Mouse (Mus musculus) granulocyte monocyte progenitor cell, adult 5-6 weeks (primary cell): ENCODE measurements around the gene Mt3. TPM values are rescaled to one million over a fixed set of nuclear protein-coding genes. Genes with fewer than 3 reads are reported as not detected.
A peak's percentile ranks its signal among the peaks of the same experiment; 100 is the strongest.
"Not testable (repeated sequence)": the region's sequence is repeated elsewhere in the genome, so short reads cannot be mapped to it uniquely, and the experiment has no call there.

Source experiments
- ATAC-seq: replicated peaks from 2 replicates; pipeline ENCODE4 v1.8.0; 2016; ENCODE audit warnings: mild to moderate bottlenecking, moderate TSS enrichment, inconsistent platforms; ENCODE audit not compliant: poor library complexity, severe bottlenecking
- total RNA-seq, 2 experiments: library from RNA; stranded (forward) in 1 of 2; stranded (reverse) in 1 of 2; fragments of 200-712, 200-1000 nt in 1 of 2; fragments of >200 nt in 1 of 2; fragmentation: Nextera tagmentation in 1 of 2; gene quantifications; 2 replicates each; pipeline ENCODE4 v1.2.3; 2014 to 2017

The Mt3 gene
- total RNA-seq, 2 experiments from 2014 or later: not detected

DNA sequence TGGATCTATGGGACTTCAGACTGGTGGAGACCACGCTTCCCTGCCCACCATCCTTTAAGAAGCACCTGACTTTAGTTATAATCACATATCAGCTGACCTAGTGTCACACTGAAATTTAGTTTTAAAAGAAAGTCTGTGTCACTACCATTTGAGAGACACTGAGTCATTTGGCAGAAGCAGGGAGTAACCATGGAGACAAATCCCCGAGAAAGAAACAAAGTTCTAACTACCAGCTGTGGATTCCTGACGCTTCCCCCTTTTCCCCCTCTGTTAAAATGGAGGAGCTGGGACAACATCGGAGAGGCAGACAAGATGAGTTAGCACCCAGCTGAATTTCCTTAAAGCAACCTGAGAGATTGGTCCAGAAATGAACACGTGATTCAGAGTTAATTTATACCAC is 4.2 kb upstream of the Mt3 start:
- no peak for ATAC-seq

DNA sequence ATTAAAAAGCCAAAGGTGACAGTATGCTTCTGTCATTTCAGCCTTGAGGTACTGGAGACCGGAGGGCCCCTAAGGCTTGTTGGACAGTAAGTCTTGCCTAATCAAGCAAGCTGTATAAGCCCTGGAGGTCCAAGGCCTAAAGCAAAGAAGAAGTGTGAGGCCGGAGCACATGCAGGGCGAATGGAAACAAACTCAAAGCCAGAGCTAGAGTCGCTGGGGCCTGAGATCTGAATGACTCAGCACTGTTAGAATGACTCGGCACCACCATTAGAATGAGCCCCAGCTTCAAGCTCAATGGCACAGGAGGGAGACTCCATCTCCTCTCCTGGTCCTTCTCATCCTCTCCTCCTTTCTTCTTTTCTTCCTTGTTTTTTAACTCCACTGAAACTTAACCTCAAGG is 1.5 kb upstream of the Mt3 start:
- peak; percentile 43; the same call in 1 of the 2 replicates for ATAC-seq

DNA sequence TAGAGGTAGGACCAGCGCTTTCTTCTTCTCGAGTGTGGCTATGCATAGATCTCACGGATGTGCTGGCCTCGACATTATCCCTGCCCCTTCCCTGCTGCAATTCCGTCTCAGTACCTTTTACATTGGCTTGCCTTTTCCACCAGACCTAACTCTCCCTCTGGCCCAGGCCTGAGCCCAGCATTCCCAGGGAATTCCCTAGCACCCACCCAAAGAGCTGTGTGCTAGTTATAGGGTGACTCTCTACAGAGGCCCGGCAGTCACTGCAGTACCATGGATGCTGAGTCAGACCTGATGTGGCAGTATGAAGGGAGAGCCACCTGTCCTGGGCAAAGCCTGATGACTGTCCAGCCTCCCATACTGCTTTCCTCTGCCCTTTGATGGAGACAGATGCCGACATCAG is 1.0 kb downstream of the Mt3 start:
- ATAC-seq: no peak

DNA sequence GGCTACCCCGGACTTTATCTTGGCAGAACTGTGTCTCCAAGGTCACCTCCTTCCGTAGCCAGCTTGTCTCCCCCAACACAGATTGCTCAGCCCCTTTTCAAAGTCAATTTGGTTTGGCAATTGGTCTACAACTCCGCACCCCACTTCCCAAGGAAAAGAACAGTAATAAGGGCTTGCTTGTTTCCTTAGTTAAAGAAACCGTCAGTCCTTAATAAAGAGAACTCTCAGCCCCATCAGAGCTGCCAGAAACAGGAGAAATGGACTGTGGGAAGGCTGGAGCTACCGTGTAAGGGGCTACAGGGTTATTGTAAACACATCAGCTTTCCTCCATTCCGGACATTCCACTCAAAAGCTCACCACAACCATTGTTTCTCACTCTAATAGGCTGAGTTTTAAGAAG is 2.1 kb downstream of the Mt3 start:
- no peak for ATAC-seq

DNA sequence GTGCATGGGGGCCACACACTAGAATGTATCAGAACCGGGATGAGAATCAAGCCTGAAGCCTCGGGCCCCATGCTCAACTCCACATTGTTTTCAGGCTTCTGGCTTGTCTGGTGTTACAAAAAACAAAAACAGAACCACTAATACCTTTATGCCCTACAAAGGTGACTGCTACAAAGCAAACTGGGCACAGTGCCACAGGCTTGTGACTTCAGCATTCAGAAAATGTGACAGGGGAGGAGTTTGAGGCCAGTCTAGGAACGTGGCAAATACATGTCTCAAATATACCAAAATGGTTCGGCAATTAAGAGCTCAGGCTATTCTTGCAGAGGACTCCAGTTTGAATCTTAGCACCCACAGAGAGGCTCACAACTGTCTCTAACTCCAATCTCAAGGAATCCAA is 3.7 kb downstream of the Mt3 start:
- ATAC-seq: no peak

DNA sequence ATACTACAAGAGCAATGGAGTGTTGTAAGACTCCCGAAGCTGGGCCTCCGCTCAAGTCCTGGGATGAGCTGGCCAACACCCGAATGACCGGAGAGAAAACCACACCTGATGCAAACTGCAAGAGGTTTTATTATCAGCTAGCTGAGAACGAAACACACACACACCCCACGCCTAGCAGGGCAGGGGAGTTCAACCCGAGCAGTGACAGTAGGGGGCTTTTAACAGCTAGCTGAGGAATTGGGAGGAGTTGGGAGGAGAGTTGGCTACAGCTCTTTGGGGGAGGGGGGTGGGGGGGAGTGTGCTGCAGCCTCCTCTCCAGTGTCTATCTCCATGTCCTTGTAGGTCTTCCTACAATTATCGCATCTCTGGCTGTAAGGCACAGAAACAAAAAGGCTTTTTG is 13.4 kb downstream of the Mt3 start:
- ATAC-seq: not testable (repeated sequence)

DNA sequence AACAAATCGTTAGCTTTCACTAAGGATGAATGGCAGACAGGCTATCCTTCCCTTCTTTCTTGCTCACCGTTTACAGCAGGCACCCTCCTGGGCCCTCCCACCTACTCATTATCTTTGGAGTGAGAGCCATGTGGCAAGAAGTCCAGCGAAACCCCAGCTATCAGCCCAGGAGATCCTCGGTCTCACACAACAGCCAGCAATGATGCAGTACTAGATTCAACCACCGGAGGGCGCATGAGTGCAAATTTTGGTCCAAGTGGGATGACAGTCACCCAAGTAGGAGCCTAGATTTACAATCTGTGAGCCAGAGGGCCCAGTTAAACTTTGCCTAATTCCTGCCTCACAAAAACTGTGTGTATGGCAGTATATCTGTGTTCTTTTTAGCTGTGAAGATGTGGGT is 14.8 kb downstream of the Mt3 start:
- ATAC-seq: peak; percentile 84

DNA sequence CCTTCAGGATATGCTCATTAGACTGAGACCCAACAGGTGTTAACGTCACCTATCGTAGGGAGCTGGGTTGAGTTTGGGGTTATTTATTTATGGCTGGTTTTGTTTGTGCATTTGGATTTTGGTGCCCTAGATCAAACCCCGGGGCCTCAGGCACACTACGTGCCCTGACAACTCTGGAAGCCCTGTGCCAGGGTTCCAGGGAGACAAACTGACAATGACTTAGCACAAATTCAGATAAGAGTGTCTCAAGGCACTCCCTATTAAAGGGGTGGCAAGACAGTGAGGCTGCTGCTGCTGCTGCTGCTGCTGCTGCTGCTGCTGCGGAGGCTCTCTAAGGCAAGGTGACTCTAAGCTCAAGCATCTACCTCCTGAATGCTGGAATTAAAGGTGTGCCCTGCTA is 17.1 kb downstream of the Mt3 start:
- no peak for ATAC-seq

DNA sequence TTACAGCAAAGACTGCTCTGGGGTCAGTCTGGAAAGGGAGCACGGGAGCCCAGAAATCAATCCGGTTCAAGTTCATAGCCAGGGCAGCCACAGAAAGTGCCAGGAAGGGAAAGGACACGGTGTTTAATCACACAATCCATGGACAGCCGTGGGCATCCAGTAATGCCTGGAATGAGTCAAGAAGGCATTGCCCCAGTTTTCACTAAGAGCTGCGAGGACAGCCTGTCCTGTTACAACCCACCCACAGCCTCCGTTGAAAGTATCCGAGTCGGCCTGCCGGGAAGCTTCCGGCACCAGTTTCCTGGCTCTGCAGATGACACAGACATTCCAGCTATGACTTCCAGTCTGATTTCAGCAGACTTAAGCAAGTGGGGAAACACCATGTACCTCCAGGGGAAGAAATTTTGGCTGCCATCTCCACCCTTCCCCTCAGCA is 18.9 kb downstream of the Mt3 start:
- ATAC-seq: no peak

DNA sequence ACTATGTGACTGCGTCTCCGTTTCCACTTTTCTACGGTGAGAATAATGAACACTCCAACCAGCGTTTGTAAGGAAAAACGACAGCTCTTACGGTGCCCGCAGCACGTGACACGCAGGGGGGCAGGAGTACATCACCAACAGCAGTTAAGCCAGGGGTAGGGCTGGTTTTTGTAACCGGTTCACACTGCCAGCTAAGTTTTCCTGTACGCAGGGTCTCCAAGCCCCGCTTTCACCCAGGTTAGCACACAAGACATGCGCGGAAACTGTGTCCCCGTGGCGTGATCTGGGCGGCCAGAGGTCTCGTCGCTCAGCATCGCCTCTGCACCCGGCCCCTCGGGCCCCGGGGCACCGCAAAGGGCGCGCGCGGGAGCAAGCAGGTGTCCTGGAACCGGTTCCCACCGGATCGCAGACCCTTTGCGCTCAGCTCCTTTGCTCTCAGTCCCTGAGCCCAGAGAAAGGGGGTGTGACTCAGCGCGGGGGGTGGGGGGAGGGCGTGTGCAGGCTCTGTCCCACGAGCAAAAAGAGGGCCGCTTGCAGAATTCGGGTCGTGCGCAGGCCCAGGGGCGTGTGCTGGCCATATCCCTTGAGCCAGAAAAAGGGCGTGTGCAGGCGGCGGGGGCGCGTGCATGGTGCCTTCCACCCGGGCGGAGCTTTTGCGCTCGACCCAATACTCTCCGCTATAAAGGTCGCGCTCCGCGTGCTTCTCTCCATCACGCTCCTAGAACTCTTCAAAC is 19.8 kb downstream of the Mt3 start, which contains the start of gene Mt2:
Gene Mt2, plus strand, starts transcription at position 590 of the 734 bp plus-strand sequence.
- peak; percentile 77 for ATAC-seq

DNA sequence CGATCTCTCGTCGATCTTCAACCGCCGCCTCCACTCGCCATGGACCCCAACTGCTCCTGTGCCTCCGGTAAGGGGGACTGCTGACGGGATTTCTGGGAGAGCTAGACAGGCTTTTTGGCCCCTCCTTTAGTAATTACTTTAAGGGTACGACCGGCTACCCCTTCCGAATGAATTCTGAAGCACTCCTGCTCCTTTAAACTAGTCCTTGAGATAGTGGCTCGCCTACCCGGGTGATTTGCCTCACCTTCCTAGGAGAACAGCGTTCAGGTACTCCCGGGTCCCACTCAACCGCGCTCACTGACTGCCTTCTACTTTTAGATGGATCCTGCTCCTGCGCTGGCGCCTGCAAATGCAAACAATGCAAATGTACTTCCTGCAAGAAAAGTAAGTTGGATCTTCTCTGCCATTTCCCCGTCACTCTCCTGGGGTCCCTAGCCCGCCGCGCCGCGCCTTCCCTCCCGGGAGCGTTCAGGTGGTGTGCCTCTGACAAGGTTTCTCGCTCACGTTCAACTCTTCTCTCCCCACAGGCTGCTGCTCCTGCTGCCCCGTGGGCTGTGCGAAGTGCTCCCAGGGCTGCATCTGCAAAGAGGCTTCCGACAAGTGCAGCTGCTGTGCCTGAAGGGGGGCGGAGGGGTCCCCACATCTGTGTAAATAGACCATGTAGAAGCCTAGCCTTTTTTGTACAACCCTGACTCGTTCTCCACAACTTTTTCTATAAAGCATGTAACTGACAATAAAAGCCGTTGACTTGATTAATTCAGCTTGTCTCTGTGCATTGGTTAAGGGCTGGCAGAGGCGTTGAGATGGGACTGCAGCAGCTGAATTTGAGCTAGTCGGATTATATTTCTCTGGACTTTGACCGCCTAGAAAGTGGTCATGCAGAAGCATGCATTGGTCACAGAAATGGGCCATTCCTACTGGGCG is 20.7 kb downstream of the Mt3 start:
- ATAC-seq: no peak

DNA sequence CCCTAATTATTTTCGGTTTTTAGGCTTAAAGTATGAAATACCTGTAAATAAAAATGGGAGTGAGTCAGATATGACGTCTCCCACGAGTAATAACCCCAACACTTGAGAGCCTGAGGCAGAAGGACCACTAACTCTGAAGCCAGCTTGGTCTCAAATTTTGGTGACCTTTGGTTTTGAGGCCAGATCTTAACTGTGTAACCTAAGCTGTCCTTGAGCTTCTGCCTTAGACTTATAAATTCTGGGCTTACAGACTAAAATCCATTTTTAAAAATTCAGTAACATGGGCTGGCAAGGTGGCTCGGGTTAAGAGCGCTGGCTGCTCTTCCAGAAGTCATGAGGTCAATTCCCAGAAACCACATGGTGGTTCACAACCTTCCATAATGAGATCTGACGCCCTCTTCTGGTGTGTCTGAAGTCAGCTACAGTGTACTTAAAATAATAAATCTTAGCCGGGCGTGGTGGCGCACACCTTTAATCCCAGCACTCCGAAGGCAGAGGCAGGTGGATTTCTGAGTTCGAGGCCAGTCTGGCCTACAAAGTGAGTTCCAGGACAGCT is 21.5 kb downstream of the Mt3 start:
- no peak for ATAC-seq

DNA sequence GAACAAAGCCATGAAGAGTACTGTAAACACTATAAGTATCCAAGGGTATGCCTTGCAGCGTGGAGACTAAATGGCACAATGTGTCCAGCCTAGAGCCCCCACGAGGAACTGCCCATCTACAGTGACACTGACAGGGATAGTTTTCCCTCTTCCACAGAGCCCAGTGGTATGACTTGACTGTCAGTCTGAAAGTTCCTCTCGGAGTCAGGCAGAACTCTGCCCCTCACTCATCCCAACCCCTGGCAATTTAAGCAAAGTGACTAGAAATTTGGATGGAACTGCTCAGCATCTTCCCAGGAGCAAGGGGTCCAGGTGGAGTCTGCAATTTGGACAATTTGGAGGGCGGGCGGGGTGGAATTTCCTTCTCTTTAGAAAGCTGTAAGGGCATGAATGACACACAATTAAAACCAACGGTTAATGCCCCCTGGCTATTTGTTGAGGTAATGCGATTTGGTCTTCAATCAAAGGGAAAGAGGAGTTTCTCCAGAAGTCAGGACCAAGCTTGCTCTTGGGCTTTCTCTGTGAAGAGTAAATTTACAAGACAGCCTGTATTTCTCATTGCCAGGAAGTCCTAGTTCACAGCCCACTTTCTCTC is 22.3 kb downstream of the Mt3 start:
- no peak for ATAC-seq

DNA sequence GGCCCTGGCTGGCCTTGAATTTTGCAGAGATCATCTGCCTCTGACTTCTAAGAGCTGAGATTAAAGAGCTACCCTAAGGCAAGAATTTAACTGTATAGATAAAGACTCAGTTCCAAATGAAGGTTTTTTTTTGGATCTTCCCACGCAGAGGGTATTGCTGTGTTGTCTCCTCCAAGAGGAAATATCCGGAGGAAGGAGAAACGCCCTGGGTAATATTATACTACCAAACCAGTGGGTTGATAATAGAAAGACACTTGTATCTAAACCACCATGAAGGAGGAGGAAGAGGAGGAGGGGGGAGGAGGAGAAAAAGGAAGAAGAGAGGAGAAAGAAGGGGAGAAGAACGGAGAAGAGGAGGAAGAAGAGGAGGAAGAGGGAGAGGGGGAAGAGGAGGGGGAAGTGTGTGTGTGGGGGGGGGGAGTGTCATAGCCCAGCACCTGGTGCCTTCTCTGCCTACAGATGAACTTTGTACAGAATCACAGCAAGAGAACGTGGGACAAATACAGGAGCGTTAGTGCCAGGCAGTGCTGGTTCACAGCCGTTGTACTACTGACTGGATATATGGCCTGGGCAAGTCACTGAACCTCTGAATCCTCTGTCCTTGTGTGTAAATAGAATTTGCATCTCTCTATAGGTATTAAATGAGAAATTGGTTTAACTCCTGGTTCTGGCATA is 25.4 kb downstream of the Mt3 start:
- no peak for ATAC-seq

DNA sequence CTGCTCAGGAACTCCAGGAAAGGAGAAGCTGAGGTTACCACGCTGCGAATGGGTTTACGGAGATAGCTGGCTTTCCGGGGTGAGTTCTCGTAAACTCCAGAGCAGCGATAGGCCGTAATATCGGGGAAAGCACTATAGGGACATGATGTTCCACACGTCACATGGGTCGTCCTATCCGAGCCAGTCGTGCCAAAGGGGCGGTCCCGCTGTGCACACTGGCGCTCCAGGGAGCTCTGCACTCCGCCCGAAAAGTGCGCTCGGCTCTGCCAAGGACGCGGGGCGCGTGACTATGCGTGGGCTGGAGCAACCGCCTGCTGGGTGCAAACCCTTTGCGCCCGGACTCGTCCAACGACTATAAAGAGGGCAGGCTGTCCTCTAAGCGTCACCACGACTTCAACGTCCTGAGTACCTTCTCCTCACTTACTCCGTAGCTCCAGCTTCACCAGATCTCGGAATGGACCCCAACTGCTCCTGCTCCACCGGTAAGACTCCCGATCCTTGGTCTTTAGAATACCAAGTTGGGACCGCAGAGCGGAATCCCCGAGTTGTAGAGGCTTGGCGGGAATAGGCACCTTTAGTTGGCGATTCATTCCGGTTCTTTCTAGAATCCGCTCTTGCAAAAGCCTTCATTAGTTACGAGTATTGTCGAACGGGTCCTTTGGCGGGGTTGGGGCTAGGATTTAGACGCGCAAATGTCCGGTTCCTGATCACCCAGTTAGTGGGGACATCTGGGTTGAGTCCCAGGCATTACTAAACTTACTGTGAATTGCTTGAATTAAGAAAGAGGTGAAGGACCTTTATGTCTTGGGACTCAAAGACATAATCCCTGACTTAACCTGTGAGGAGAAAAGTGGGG is 26.7 kb downstream of the Mt3 start, which contains the start of gene Mt1:
Gene Mt1, plus strand, starts transcription at position 226 of the 856 bp plus-strand sequence.
- peak; percentile 80 for ATAC-seq

DNA sequence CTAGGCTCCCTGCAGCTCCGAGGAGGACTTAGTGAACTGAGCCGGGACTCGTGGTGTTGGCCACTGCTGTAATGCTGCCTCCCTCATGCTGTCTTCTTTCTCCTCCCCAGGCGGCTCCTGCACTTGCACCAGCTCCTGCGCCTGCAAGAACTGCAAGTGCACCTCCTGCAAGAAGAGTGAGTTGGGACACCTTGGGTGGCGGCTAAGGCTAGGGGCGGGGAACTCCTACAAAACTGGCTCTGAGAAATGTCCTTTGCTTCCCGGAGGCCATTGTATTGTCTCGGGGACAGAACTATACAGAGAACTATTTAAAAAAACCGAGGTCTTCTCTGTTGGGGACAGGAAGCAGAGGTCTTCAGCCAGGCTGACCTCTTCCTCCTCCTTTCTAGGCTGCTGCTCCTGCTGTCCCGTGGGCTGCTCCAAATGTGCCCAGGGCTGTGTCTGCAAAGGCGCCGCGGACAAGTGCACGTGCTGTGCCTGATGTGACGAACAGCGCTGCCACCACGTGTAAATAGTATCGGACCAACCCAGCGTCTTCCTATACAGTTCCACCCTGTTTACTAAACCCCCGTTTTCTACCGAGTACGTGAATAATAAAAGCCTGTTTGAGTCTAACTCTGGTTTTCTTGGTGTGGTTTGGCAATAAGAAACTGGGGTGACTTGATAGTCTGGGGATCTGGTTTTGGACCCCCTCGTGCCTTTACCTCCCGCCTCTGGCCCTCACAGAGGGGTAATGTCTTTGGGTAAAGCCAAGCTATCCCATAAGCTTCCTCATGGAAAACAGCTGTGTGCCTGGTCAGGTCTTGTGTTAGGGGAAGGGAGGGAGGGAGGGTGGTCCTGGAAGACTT is 27.5 kb downstream of the Mt3 start:
- peak; percentile 10 for ATAC-seq

DNA sequence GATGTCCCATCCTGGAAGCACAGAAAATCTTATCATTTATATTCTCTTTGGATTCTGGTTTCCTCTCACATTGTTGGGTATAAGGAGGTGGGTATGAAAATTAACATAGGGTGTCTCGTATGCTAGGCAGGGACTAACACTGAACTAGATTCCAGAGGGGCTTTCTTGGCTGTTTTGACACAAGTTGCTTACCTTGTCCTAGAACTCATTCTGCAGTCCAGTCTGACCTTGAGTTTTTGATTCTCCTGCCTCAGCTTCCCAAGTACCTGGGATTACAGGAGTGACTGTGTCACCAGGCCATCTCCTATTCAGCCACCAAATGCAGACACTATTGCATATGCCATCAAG is 28.1 kb downstream of the Mt3 start:
- ATAC-seq: no peak
